Mouse (Mus musculus) forebrain, postnatal 0 days (tissue): Measurements from ENCODE around the gene Atf7. TPM values are rescaled to one million over a fixed set of nuclear protein-coding genes. Genes with fewer than 3 reads are reported as not detected.
A peak's percentile ranks its signal among the peaks of the same experiment; 100 is the strongest.

Source experiments
- ATAC-seq: fragments of 200-750 bp; cut with Nextera tagmentation; 2 replicates; pipeline ENCODE4 v1.8.0; 2017; ENCODE audit warnings: mild to moderate bottlenecking, moderate library complexity
- DNase-seq: peaks from one replicate; pipeline ENCODE4 v3.0.0-alpha.2; 2015
- H3K27ac ChIP-seq: fragments of 300-500 bp; sonication (generic); 2 replicates; pipeline ENCODE4 v1.5.1; 2014; ENCODE audit warnings: low read depth, mild to moderate bottlenecking, antibody characterized with exemption, low read length, moderate library complexity, mixed read lengths
- H3K27me3 ChIP-seq: fragments of 300-500 bp; sonication (generic); 2 replicates; pipeline ENCODE4 v1.6.1; 2014; ENCODE audit warnings: mild to moderate bottlenecking, low read length, mixed read lengths; ENCODE audit not compliant: insufficient read depth
- H3K36me3 ChIP-seq: fragments of 300-500 bp; sonication (generic); 2 replicates; pipeline ENCODE4 v1.6.1; 2014; ENCODE audit warnings: mild to moderate bottlenecking, moderate library complexity; ENCODE audit not compliant: insufficient read depth
- H3K4me1 ChIP-seq: fragments of 300-500 bp; sonication (generic); 2 replicates; pipeline ENCODE4 v1.6.1; 2014; ENCODE audit warnings: antibody characterized with exemption; ENCODE audit not compliant: insufficient read depth
- H3K4me2 ChIP-seq: fragments of 300-500 bp; sonication (generic); 2 replicates; pipeline ENCODE4 v1.6.1; 2014; ENCODE audit warnings: low read depth, mild to moderate bottlenecking, moderate library complexity
- H3K4me3 ChIP-seq: fragments of 300-500 bp; sonication (generic); 2 replicates; pipeline ENCODE4 v1.5.1; 2014; ENCODE audit warnings: low read depth, low read length, mixed read lengths
- H3K9ac ChIP-seq: fragments of 300-500 bp; sonication (generic); 2 replicates; pipeline ENCODE4 v1.6.1; 2014; ENCODE audit warnings: mild to moderate bottlenecking
- H3K9me3 ChIP-seq: fragments of 300-500 bp; sonication (generic); 2 replicates; pipeline ENCODE4 v1.6.1; 2016; ENCODE audit warnings: low read length
- CTCF ChIP-seq: sonication (generic); IDR thresholded peaks from 2 replicates; pipeline ENCODE4 v1.5.1; 2016; ENCODE audit warnings: antibody characterized with exemption, control low read depth, low read depth
- WGBS: fragments of 180-500 bp; shearing (Covaris S2); extraction: QIAGEN DNeasy Blood & Tissue Kit; methylation state at CpG from one replicate; pipeline ENCODE4 v1.1.7; 2014; 5-methylcytosine and 5-hydroxymethylcytosine counted together
- polyA plus RNA-seq: library from polyadenylated mRNA; unstranded; fragments of >200 nt; fragmentation: Nextera tagmentation; extraction: Ambion mirVana; gene quantifications from 2 replicates; pipeline ENCODE4 v1.2.1, GENCODE M21; 2015
- total RNA-seq: library from RNA; depleted of rRNA; stranded (reverse); fragments of >200 nt; gene quantifications from 2 replicates; pipeline ENCODE4 v1.2.3, GENCODE M21; 2014; rRNA removed

The Atf7 gene
- total RNA-seq: 9.9 and 13.2 TPM in 2 replicates
- 8.4 and 10.2 TPM in 2 replicates for polyA plus RNA-seq

DNA sequence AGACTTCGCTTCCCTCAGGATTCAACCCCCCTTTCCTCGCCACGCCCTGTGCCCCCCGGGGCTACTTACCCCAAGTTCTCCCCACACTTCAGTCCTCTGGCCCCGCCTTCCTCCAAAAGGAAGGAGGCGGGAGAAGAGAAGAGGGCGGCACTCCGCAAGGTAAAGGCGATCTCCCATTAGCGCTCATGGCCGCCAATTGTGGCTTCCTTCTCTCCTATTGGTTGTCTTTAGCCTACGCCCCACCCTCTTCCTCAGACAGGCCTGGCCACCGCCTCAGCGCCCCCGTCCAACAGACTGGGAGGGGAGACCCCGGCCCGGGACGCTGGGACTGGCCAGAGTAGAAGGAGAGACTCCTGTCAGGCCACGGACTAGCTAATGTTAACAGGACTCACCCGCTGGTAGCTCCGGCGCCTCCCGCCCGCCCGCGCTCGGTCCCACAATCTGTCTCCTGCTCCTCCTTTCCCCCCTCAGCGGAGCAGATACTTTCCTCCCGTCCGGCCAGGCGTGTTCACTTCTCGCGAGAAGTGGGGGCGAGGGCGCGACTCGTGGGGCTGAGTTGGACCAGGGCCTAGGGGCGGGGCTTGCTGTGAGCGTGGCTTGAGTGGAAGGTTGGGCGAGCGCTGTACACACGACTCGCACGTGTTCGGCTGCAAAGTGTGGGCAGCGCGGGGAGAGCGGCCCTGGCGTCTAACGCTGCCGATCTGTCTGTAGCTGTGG is at the start of gene Atf7, which contains the start of gene Gm28047:
TSS of gene Atf7 (minus strand) at position 495 of the 717 bp plus-strand sequence.
TSS of gene Gm28047 (minus strand) at position 98 of the 717 bp plus-strand sequence.
- ATAC-seq (peak; percentile 99), DNase-seq (peak; percentile 99)
- peak within 1 kb of the TSS; percentile 91 for H3K27ac ChIP-seq
- H3K4me1 ChIP-seq: peaks cover 5% of the 10 kb centered on the region; the same call in 1 of the 2 replicates
- no peaks in the 10 kb centered on the region for H3K36me3 ChIP-seq
- H3K4me3 ChIP-seq: peak within 1 kb of the TSS; percentile 57
- WGBS: 1% methylated on average over 48 of the region's 51 CpGs
- H3K9me3 ChIP-seq: no peaks in the 10 kb centered on the region
- H3K4me2 ChIP-seq: peak within 1 kb of the TSS; percentile 75
- H3K27me3 ChIP-seq: no peaks in the 10 kb centered on the region
- H3K9ac ChIP-seq: peak within 1 kb of the TSS; percentile 67
- TF ChIP-seq CTCF: no peak

DNA sequence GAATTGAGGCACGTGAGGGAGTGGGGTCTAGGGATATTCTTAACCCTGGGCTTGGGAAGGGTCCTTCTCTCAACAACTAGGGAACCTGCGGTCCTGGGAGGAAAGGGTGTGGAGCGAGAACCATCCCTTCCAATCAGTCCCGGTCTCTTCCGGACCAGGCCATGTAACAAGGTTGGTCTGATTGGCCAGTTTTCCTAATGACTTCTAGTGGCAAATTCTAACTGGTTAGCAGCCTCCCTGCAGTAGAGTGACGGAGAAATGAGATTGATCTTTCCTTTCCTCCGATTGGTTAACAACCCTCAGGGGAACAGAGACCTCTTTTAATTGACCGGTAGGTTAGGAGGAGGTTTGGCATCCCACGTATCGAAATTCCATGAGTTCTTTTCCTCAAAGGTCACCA is 48.3 kb upstream of the Atf7 start:
- ATAC-seq: peak; percentile 62
- 6% methylated on average over 10 of the region's 10 CpGs for WGBS

GRCm38 (mm10) chr15:102672215-102673071 is 47.2 kb upstream of the Atf7 start, which contains the start of gene Atp5g2:
Atp5g2 (minus strand) TSS chr15:102672352.
- Histone ChIP-seq H3K27me3 (no peaks in the 10 kb centered on the region), H3K9ac (peak within 1 kb of the TSS; percentile 87), H3K9me3 (no peaks in the 10 kb centered on the region), H3K27ac (peak within 1 kb of the TSS; percentile 99), H3K4me3 (peak within 1 kb of the TSS; percentile 63), H3K4me1 (peaks cover 34% of the 10 kb centered on the region), H3K36me3 (peaks cover 6% of the 10 kb centered on the region), H3K4me2 (peak within 1 kb of the TSS; percentile 79)
- DNase-seq (peak; percentile 64), ATAC-seq (no peak)
- WGBS: 3% methylated on average over 37 of the region's 37 CpGs
- TF ChIP-seq CTCF: no peak

More for the DNA sequence above, 48.3 kb upstream of the Atf7 start:
- Histone ChIP-seq H3K9ac (no peak overlapping the region), H3K4me1 (peaks cover 34% of the 10 kb centered on the region), H3K27me3 (no peaks in the 10 kb centered on the region), H3K4me3 (peak overlapping the region; percentile 20; the same call in 1 of the 2 replicates), H3K4me2 (peak overlapping the region; percentile 79), H3K36me3 (peaks cover 4% of the 10 kb centered on the region; the same call in 1 of the 2 replicates), H3K27ac (peak overlapping the region; percentile 99), H3K9me3 (no peaks in the 10 kb centered on the region)
- no peak for TF ChIP-seq CTCF
- peak; percentile 83 for DNase-seq

- H3K27me3 ChIP-seq: no peaks in the 10 kb centered on the region
- no peaks in the 10 kb centered on the region for H3K9me3 ChIP-seq
- H3K27ac ChIP-seq: peak overlapping the region; percentile 99
- DNase-seq (peak; percentile 74), ATAC-seq (peak; percentile 32; the same call in 1 of the 2 replicates)
- H3K4me3 ChIP-seq: peak overlapping the region; percentile 63
- peaks cover 34% of the 10 kb centered on the region for H3K4me1 ChIP-seq
- 1% methylated on average over 32 of the region's 34 CpGs for WGBS
- TF ChIP-seq CTCF: no peak
- peak overlapping the region; percentile 87 for H3K9ac ChIP-seq
- peaks cover 13% of the 10 kb centered on the region for H3K36me3 ChIP-seq
- peak overlapping the region; percentile 79 for H3K4me2 ChIP-seq
These were observed 46.5 kb upstream of the Atf7 start for GRCm38 (mm10) chr15:102671721-102672214.

DNA sequence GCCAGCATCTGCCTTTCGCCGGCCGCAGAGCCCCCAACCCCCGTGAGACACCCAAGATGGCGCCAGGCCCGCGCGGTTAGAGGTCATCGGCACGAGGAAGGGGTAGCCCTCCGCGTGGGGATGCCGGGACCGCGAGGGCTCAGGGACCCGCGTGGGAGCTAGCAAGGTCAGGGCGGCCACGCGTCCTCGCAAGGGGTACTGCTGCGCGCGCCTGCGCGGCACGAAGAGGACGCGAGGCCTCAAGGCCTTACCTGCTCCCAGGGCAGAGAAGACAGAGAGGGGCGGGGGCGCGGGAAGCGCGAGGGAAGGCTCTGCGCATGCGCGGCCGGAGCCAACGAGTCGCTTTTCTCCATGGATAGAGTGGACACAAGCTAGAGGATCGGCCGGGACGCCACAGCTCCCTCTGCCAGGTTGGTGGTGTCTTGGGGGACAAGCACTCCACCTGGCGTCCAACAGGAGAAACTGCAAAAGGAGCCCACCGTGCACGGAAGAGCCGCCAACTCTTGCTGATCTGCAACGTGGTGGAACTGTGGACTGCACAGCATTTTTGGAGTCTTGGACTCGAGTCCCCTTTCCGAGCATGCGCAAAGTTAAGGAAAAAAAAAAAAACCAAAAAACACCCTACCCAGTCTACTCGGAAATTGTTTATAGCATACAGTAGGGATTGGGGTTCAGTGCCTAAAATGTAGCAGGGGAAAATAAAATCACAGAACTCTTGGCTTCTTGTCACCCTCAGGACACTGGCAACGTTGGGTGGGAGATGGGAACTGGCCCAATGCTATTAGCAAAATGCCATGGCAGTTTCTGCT is 45.7 kb upstream of the Atf7 start:
- Histone ChIP-seq H3K4me2 (peak overlapping the region; percentile 81), H3K4me1 (peaks cover 34% of the 10 kb centered on the region), H3K4me3 (peak overlapping the region; percentile 63), H3K27ac (peak overlapping the region; percentile 99), H3K36me3 (peaks cover 21% of the 10 kb centered on the region), H3K27me3 (no peaks in the 10 kb centered on the region), H3K9ac (peak overlapping the region; percentile 96), H3K9me3 (no peaks in the 10 kb centered on the region)
- peak; percentile 100 for DNase-seq
- peak; percentile 99 for TF ChIP-seq CTCF
- peak; percentile 90 for ATAC-seq
- WGBS: under 1% methylated on average over 43 of the region's 53 CpGs

DNA sequence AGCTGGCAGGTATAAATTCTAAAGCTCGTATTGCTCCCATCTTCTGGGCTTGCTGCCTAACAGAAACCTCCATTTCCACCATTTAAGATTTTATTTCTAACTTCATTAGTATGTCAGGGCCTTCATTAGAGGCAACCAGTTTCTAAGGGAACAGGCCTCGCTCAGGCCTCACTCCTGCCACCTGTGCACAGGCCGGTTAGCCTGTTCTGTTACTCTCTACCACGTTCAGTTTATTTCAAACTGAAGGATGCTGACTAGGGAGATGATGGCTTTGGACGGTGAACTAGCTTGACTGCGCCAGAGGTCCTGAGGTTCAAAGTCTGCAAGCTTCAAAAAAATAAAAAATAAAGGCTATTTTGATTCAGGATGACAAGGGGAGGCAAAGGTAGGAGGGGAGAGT is 45.0 kb upstream of the Atf7 start:
- peak; percentile 40 for DNase-seq
- peak overlapping the region; percentile 96 for H3K9ac ChIP-seq
- WGBS: 7% methylated on average over 6 of the region's 6 CpGs
- H3K27me3 ChIP-seq: no peaks in the 10 kb centered on the region
- no peaks in the 10 kb centered on the region for H3K9me3 ChIP-seq
- TF ChIP-seq CTCF: no peak
- peak overlapping the region; percentile 96 for H3K27ac ChIP-seq
- H3K4me3 ChIP-seq: peak overlapping the region; percentile 63
- H3K4me2 ChIP-seq: peak overlapping the region; percentile 81
- no peak for ATAC-seq
- H3K36me3 ChIP-seq: peaks cover 25% of the 10 kb centered on the region
- H3K4me1 ChIP-seq: peaks cover 34% of the 10 kb centered on the region
